Mouse (Mus musculus): ENCODE results near the gene Dhx36.
A peak's percentile ranks its signal among the peaks of the same experiment; 100 is the strongest.

Gene Dhx36

GRCm38 (mm10) chr3:62506488-62507205 lies at the start of gene Dhx36:
TSS of gene Dhx36 (minus strand) at chr3:62507004.
- DNase-seq = peak; percentile 96

- no peak for DNase-seq
Measured at GRCm38 (mm10) chr3:62527593-62527992, 20.8 kb upstream of the Dhx36 start.

GRCm38 (mm10) chr3:62527160-62527559 lies 20.4 kb upstream of the Dhx36 start:
- DNase-seq = no peak

- no peak for DNase-seq
Measured at GRCm38 (mm10) chr3:62507206-62507647, 423 bp upstream of the Dhx36 start.

GRCm38 (mm10) chr3:62505166-62505900 lies 1.5 kb downstream of the Dhx36 start:
- no peak for DNase-seq

- no peak for DNase-seq
Measured at GRCm38 (mm10) chr3:62499327-62499726, 7.5 kb downstream of the Dhx36 start.

- no peak for DNase-seq
Measured at GRCm38 (mm10) chr3:62492568-62492967, 14.2 kb downstream of the Dhx36 start.

- DNase-seq = no peak
Measured at GRCm38 (mm10) chr3:62484340-62484739, 22.5 kb downstream of the Dhx36 start.

- no peak for DNase-seq
Measured at GRCm38 (mm10) chr3:62470179-62470578, 36.6 kb downstream of the Dhx36 start.

GRCm38 (mm10) chr3:62464276-62464675 lies 42.5 kb downstream of the Dhx36 start:
- DNase-seq = no peak

GRCm38 (mm10) chr3:62459483-62459882 lies 47.3 kb downstream of the Dhx36 start:
- DNase-seq = no peak

- peak; percentile 26 for DNase-seq
Measured at GRCm38 (mm10) chr3:62458284-62459013, 48.4 kb downstream of the Dhx36 start.

GRCm38 (mm10) chr3:62455854-62456253 lies 51.0 kb downstream of the Dhx36 start:
- no peak for DNase-seq

GRCm38 (mm10) chr3:62454096-62454495 lies 52.7 kb downstream of the Dhx36 start:
- no peak for DNase-seq

- no peak for DNase-seq
Measured at GRCm38 (mm10) chr3:62452961-62453360, 53.8 kb downstream of the Dhx36 start.

GRCm38 (mm10) chr3:62449871-62450496 lies 56.8 kb downstream of the Dhx36 start:
- DNase-seq = no peak

GRCm38 (mm10) chr3:62447151-62447550 lies 59.7 kb downstream of the Dhx36 start:
- peak; percentile 27 for DNase-seq

GRCm38 (mm10) chr3:62446271-62446670 lies 60.5 kb downstream of the Dhx36 start:
- no peak for DNase-seq

- no peak for DNase-seq
Measured at GRCm38 (mm10) chr3:62443582-62444194, 63.1 kb downstream of the Dhx36 start.

GRCm38 (mm10) chr3:62440431-62440969 lies 66.3 kb downstream of the Dhx36 start:
- no peak for DNase-seq

- DNase-seq = no peak
Measured at GRCm38 (mm10) chr3:62435923-62436322, 70.9 kb downstream of the Dhx36 start.

- no peak for DNase-seq
Measured at GRCm38 (mm10) chr3:62433675-62434074, 73.1 kb downstream of the Dhx36 start.
